Mouse (Mus musculus) intestine, embryonic 15.5 days (tissue): ENCODE measurements at regions not wholly inside any gene's neighbourhood (a gene's known extent, or its start where the extent isn't known, plus 50 kb on each side); places are given as distances from the start of the nearest gene placed in this dataset.

ENCODE experiments used
- ATAC-seq: fragments of 200-750 bp; cut with Nextera tagmentation; 2 replicates; pipeline ENCODE4 v1.8.0; 2017; ENCODE audit warnings: moderate TSS enrichment, moderate library complexity
- H3K27ac ChIP-seq: fragments of 300-500 bp; sonication (generic); 2 replicates; pipeline ENCODE4 v1.5.1; 2015; ENCODE audit warnings: mild to moderate bottlenecking, inconsistent platforms
- H3K27me3 ChIP-seq: fragments of 300-500 bp; sonication (generic); replicated peaks from 2 replicates; pipeline ENCODE4 v1.6.1; 2015; ENCODE audit warnings: inconsistent platforms
- H3K36me3 ChIP-seq: fragments of 300-500 bp; sonication (generic); 2 replicates; pipeline ENCODE4 v1.6.1; 2015; ENCODE audit warnings: inconsistent platforms
- H3K4me1 ChIP-seq: fragments of 300-500 bp; sonication (generic); replicated peaks from 2 replicates; pipeline ENCODE4 v1.6.1; 2015; ENCODE audit warnings: inconsistent platforms
- H3K4me2 ChIP-seq: fragments of 300-500 bp; sonication (generic); replicated peaks from 2 replicates; pipeline ENCODE4 v1.6.1; 2015; ENCODE audit warnings: mild to moderate bottlenecking, inconsistent platforms
- H3K4me3 ChIP-seq: fragments of 300-500 bp; sonication (generic); replicated peaks from 2 replicates; pipeline ENCODE4 v1.5.1; 2015; ENCODE audit warnings: inconsistent platforms
- H3K9ac ChIP-seq: fragments of 300-500 bp; sonication (generic); 2 replicates; pipeline ENCODE4 v1.6.1; 2015; ENCODE audit warnings: inconsistent platforms
- H3K9me3 ChIP-seq: fragments of 300-500 bp; sonication (generic); 2 replicates; pipeline ENCODE4 v1.6.1; 2016; ENCODE audit warnings: inconsistent platforms
- WGBS: fragments of 180-500 bp; shearing (Covaris S2); methylation state at CpG from one replicate; pipeline ENCODE4 v1.1.7; 2015; 5-methylcytosine and 5-hydroxymethylcytosine counted together

GRCm38 (mm10) chr6:100370828-100371227 lies 83.5 kb upstream of the Rybp start:
- Histone ChIP-seq H3K4me1 (no peaks in the 10 kb centered on the region), H3K27me3 (no peaks in the 10 kb centered on the region), H3K27ac (no peak overlapping the region), H3K36me3 (no peaks in the 10 kb centered on the region), H3K4me2 (no peak overlapping the region), H3K4me3 (no peak overlapping the region), H3K9ac (no peak overlapping the region), H3K9me3 (no peaks in the 10 kb centered on the region)
- WGBS: 91% methylated on average over 1 of the region's 1 CpGs
- no peak for ATAC-seq

DNA sequence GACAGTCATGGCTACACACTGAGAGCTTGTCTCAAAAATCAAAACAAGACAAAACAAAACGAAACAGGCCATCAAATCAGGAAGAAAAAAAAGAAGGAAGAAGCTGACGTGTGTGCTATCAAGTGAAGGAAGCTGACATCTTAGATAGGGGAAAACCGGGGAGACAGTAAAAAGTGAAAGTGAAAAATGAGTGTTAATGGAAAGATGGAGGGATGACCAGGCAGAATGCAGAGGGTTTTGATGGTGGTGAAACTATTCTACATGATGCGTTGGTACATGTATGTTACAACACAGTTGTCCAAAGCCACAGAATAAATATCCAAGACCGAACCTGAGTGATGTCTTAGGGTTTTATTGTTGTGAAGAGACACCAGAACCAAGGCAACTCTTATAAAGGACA lies 83.1 kb upstream of the Rybp start:
- Histone ChIP-seq H3K4me2 (no peak overlapping the region), H3K27ac (no peak overlapping the region), H3K27me3 (no peaks in the 10 kb centered on the region), H3K4me3 (no peak overlapping the region), H3K36me3 (no peaks in the 10 kb centered on the region), H3K9me3 (no peaks in the 10 kb centered on the region), H3K4me1 (no peaks in the 10 kb centered on the region), H3K9ac (no peak overlapping the region)
- WGBS: 85% methylated on average over 5 of the region's 5 CpGs
- no peak for ATAC-seq

DNA sequence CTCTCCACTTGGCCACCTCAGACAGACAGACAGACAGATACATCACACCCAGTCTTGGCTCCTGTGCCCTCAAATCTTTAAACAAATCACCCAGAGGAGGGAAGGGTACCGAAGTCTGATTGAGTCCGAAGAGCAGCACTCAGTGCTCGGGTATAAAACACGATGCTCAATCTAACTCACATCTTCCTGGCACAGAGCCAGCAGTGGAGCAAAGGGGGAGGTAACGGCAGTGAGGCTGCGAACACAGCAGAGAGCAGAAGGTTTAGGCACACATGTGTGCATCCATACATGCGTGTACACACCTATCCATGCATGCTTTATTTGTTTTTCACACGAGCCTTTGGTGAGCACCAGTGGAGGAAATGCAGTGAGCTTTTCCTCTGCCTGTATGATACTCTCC lies 78.9 kb upstream of the Rybp start:
- H3K9ac ChIP-seq: no peak overlapping the region
- WGBS: 38% methylated on average over 8 of the region's 8 CpGs
- no peaks in the 10 kb centered on the region for H3K9me3 ChIP-seq
- no peaks in the 10 kb centered on the region for H3K27me3 ChIP-seq
- H3K4me1 ChIP-seq: no peaks in the 10 kb centered on the region
- peak; percentile 43; the same call in 1 of the 2 replicates for ATAC-seq
- no peak overlapping the region for H3K4me2 ChIP-seq
- H3K36me3 ChIP-seq: no peaks in the 10 kb centered on the region
- H3K27ac ChIP-seq: no peak overlapping the region
- H3K4me3 ChIP-seq: no peak overlapping the region

GRCm38 (mm10) chr6:100365791-100366190 lies 78.5 kb upstream of the Rybp start:
- Histone ChIP-seq H3K4me1 (no peaks in the 10 kb centered on the region), H3K9ac (no peak overlapping the region), H3K27ac (no peak overlapping the region), H3K27me3 (no peaks in the 10 kb centered on the region), H3K36me3 (no peaks in the 10 kb centered on the region), H3K4me3 (no peak overlapping the region), H3K9me3 (no peaks in the 10 kb centered on the region), H3K4me2 (no peak overlapping the region)
- 69% methylated on average over 4 of the region's 4 CpGs for WGBS
- ATAC-seq: peak; percentile 51; the same call in 1 of the 2 replicates

GRCm38 (mm10) chr6:100363683-100364082 lies 76.4 kb upstream of the Rybp start:
- WGBS: 84% methylated on average over 5 of the region's 5 CpGs
- H3K9me3 ChIP-seq: no peaks in the 10 kb centered on the region

GRCm38 (mm10) chr6:100356617-100357399 lies 69.5 kb upstream of the Rybp start:
- no peak overlapping the region for H3K27ac ChIP-seq
- H3K4me1 ChIP-seq: no peaks in the 10 kb centered on the region
- H3K9ac ChIP-seq: no peak overlapping the region
- H3K36me3 ChIP-seq: no peaks in the 10 kb centered on the region
- peak; percentile 89 for ATAC-seq
- H3K4me2 ChIP-seq: no peak overlapping the region
- no peaks in the 10 kb centered on the region for H3K9me3 ChIP-seq
- WGBS: 57% methylated on average over 11 of the region's 11 CpGs
- no peaks in the 10 kb centered on the region for H3K27me3 ChIP-seq
- H3K4me3 ChIP-seq: no peak overlapping the region

More at GRCm38 (mm10) chr6:100363683-100364082, 76.4 kb upstream of the Rybp start:
- no peaks in the 10 kb centered on the region for H3K36me3 ChIP-seq
- H3K4me2 ChIP-seq: no peak overlapping the region
- no peaks in the 10 kb centered on the region for H3K27me3 ChIP-seq
- H3K4me3 ChIP-seq: no peak overlapping the region
- no peak overlapping the region for H3K9ac ChIP-seq
- ATAC-seq: no peak
- no peaks in the 10 kb centered on the region for H3K4me1 ChIP-seq
- H3K27ac ChIP-seq: no peak overlapping the region

DNA sequence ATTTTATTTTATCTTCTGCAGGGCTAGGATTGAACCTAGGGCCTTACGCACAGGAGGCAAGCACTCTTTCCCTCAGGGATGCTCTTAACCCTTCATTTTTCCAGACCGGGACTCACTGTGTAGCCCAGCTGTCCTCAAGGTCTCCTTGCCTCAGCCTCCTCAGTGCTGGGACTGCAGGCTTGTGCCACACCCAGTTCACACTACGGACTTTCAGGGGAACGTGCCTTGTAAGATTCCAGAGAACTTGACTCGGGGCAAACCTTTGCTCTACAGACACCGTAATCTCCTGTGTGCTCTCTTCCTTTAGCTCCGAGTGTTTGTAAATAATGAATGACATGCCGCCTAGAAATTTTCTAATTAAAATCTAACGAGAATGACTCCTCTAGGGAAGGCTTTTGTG lies 68.6 kb upstream of the Rybp start:
- no peak overlapping the region for H3K4me2 ChIP-seq
- WGBS: 58% methylated on average over 9 of the region's 9 CpGs

DNA sequence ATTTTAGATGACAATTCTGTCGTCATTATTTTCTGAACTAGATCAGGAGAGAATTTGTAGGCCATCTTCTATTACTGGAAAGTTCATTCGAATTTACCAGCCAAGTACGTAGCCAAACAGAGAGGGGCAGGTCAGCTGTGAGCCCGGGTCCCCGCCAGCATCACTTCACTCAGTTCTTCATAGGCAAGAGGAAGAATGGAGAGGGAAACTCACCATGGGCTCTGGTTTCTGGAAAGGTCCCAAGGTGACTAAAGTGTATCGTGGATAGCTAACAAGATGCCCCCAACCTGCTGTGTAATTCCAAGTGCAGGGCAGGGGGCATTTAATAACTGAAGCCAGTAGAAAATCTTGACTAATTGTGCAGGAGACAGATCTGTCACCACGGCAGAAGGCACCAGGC lies 60.2 kb upstream of the Rybp start:
- Histone ChIP-seq H3K4me2 (no peak overlapping the region), H3K9ac (no peak overlapping the region), H3K9me3 (no peaks in the 10 kb centered on the region), H3K4me1 (no peaks in the 10 kb centered on the region), H3K27me3 (no peaks in the 10 kb centered on the region), H3K27ac (no peak overlapping the region), H3K36me3 (no peaks in the 10 kb centered on the region), H3K4me3 (no peak overlapping the region)
- WGBS: 80% methylated on average over 7 of the region's 7 CpGs
- ATAC-seq: no peak

More for the DNA sequence above, 68.6 kb upstream of the Rybp start:
- ATAC-seq: peak; percentile 90
- no peak overlapping the region for H3K9ac ChIP-seq
- no peak overlapping the region for H3K4me3 ChIP-seq
- H3K27ac ChIP-seq: no peak overlapping the region
- no peaks in the 10 kb centered on the region for H3K9me3 ChIP-seq
- no peaks in the 10 kb centered on the region for H3K27me3 ChIP-seq
- H3K4me1 ChIP-seq: no peaks in the 10 kb centered on the region
- no peaks in the 10 kb centered on the region for H3K36me3 ChIP-seq

- H3K4me2 ChIP-seq: no peak overlapping the region
- H3K9ac ChIP-seq: no peak overlapping the region
- H3K27ac ChIP-seq: no peak overlapping the region
- H3K4me1 ChIP-seq: no peaks in the 10 kb centered on the region
- H3K4me3 ChIP-seq: no peak overlapping the region
- no peaks in the 10 kb centered on the region for H3K9me3 ChIP-seq
- H3K36me3 ChIP-seq: no peaks in the 10 kb centered on the region
- ATAC-seq: no peak
- no peaks in the 10 kb centered on the region for H3K27me3 ChIP-seq
- 79% methylated on average over 3 of the region's 3 CpGs for WGBS
These were observed 57.8 kb upstream of the Rybp start for GRCm38 (mm10) chr6:100345073-100345472.

DNA sequence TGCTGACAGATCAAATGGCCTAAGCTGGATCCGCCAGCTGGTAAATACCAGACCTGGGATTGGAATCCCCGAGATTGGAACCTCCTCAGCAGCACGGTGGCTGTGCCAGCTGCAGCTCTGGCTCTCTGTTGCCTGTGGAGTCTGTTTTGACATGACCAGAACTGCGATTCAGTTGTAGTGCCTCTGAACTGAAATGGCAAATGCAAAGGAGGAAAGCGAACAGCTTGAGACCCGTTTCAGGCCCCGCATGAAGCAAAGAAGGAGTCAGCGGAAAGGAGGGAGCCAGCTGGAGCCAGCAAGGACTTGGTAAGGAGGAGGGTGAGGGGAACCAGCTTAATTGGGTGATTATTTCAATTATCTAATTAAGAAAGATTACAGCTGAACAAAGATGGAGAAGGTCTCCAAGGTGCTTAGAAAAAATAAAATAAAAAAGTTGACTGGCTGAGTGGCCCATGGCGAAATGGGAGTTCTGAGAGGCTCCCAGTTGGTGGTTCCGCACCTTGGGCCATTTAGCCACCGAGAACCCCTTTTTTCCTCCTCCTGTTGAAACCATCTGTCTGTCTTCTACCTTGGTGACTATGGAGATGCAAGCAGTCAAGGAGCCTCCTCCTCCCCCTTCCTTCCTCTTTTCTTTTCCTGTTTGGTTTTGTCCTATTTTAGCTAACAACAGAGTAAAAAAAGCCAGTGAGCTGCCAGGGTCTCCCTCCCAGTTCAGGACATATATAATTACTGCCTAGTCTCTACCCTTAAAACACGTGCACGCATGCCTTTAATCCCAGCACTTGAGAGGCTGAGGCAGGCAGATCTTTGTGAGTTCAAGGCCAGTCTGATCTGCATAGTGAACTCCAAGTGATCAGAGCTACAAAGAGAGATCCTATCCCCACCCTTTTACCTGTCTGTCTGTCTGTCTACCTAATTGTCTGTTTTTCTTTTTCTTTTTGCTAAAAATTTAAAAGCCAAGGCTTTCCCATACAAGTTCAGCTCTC lies 54.3 kb upstream of the Rybp start:
- H3K9ac ChIP-seq: no peak overlapping the region
- H3K36me3 ChIP-seq: no peaks in the 10 kb centered on the region
- ATAC-seq: no peak
- WGBS: 65% methylated on average over 13 of the region's 13 CpGs
- H3K9me3 ChIP-seq: no peaks in the 10 kb centered on the region
- H3K4me2 ChIP-seq: no peak overlapping the region
- no peak overlapping the region for H3K4me3 ChIP-seq
- no peak overlapping the region for H3K27ac ChIP-seq
- peaks cover 3% of the 10 kb centered on the region; the same call in 1 of the 2 replicates for H3K27me3 ChIP-seq
- H3K4me1 ChIP-seq: peaks cover 1% of the 10 kb centered on the region; the same call in 1 of the 2 replicates

DNA sequence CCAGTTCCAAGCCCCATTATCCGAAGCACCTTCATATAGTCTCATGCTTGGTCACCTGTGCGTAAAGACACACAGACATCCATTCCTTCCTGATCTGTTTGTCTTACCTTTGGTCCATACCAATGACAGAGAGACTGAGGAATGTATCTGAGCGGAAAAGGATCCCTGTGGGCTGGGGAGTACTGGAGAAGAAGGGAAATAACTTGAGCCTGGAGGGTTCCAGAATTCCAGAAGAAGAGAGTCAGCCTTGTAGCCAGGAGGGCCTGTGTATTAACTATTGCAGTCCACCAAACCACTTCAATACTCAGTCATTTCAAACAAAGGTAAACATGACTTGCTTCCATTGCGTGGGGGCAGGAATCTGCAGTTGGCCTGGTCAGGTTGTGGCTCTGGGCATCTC lies 51.0 kb upstream of the Rybp start:
- peaks cover 8% of the 10 kb centered on the region for H3K27me3 ChIP-seq
- H3K4me1 ChIP-seq: peaks cover 10% of the 10 kb centered on the region; the same call in 1 of the 2 replicates
- no peak overlapping the region for H3K4me3 ChIP-seq
- no peak overlapping the region for H3K4me2 ChIP-seq
- no peaks in the 10 kb centered on the region for H3K36me3 ChIP-seq
- H3K27ac ChIP-seq: no peak overlapping the region
- 85% methylated on average over 4 of the region's 4 CpGs for WGBS
- H3K9me3 ChIP-seq: no peaks in the 10 kb centered on the region
- ATAC-seq: no peak
- no peak overlapping the region for H3K9ac ChIP-seq
